In genomic region chr5:127830831-127831230, GRCm38 (mm10) we compare ENCODE assay signal across 28 mouse cellular contexts.
"Had no signal": no experiment of that assay in that cellular context is flagged by ENCODE, and none has a peak within 500 bp of the region (broad histone marks: within the 10 kb centered on the region; RNA-seq: fewer than 3 reads in every experiment).

No protein-coding gene starts in this region.

- DNase-seq: left cerebral cortex, postnatal 4 days; liver; liver, embryonic 13.5 days; liver, postnatal 0 days; lung, adult 18-20 months; lung, adult 2 months; lung, embryonic 14.5 days; lung, postnatal 10 days; lung, postnatal 14 days; lung, postnatal 36 days; lung, postnatal 4 days; midbrain, embryonic 14.5 days had no signal

- H3K36me3 ChIP-seq: limb, embryonic 10.5 days; limb, embryonic 12.5 days; limb, embryonic 13.5 days; limb, embryonic 15.5 days; liver, embryonic 12.5 days; liver, embryonic 13.5 days; liver, embryonic 15.5 days; lung, embryonic 15.5 days; midbrain, embryonic 10.5 days; midbrain, embryonic 12.5 days; midbrain, embryonic 13.5 days; midbrain, embryonic 15.5 days; neural tube, embryonic 12.5 days; neural tube, embryonic 13.5 days had no signal

- H3K9me3 ChIP-seq: limb, embryonic 10.5 days; limb, embryonic 12.5 days; limb, embryonic 13.5 days; limb, embryonic 15.5 days; liver, embryonic 15.5 days; lung, embryonic 15.5 days; midbrain, embryonic 10.5 days; midbrain, embryonic 12.5 days; midbrain, embryonic 13.5 days; midbrain, embryonic 15.5 days; neural tube, embryonic 12.5 days; neural tube, embryonic 13.5 days had no signal

- ATAC-seq: liver, embryonic 12.5 days; liver, postnatal 0 days; lung, postnatal 0 days; midbrain, embryonic 13.5 days; midbrain, embryonic 15.5 days; midbrain, embryonic 16.5 days had no signal

- H3K4me3 ChIP-seq: limb, embryonic 10.5 days; limb, embryonic 12.5 days; limb, embryonic 13.5 days; limb, embryonic 15.5 days; liver, embryonic 12.5 days; liver, embryonic 13.5 days; liver, embryonic 15.5 days; lung, embryonic 15.5 days; midbrain, embryonic 10.5 days; midbrain, embryonic 12.5 days; midbrain, embryonic 13.5 days; midbrain, embryonic 15.5 days; myocyte; neural tube, embryonic 12.5 days; neural tube, embryonic 13.5 days had no signal

- H3K27me3 ChIP-seq: limb, embryonic 12.5 days; limb, embryonic 13.5 days; limb, embryonic 15.5 days; liver, embryonic 12.5 days; liver, embryonic 13.5 days; liver, embryonic 15.5 days; lung, embryonic 15.5 days; midbrain, embryonic 12.5 days; midbrain, embryonic 13.5 days; midbrain, embryonic 15.5 days; neural tube, embryonic 12.5 days; neural tube, embryonic 13.5 days had no signal

- H3K4me1 ChIP-seq: limb, embryonic 10.5 days; limb, embryonic 12.5 days; limb, embryonic 13.5 days; limb, embryonic 15.5 days; liver, embryonic 12.5 days; liver, embryonic 13.5 days; liver, embryonic 15.5 days; lung, embryonic 15.5 days; midbrain, embryonic 10.5 days; midbrain, embryonic 12.5 days; midbrain, embryonic 13.5 days; midbrain, embryonic 15.5 days; neural tube, embryonic 12.5 days; neural tube, embryonic 13.5 days had no signal
